Mouse (Mus musculus) lung, postnatal 0 days (tissue): ENCODE measurements around the gene Tmem53. TPM values are rescaled to one million over a fixed set of nuclear protein-coding genes. Genes with fewer than 3 reads are reported as not detected.

Experiments used
- ATAC-seq: fragments of 200-750 bp; cut with Nextera tagmentation; 2 replicates; pipeline ENCODE4 v1.8.0; 2017; ENCODE audit warnings: moderate library complexity
- DNase-seq: peaks from one replicate; pipeline ENCODE4 v3.0.0-alpha.2; 2016; ENCODE audit warnings: low spot score
- H3K27ac ChIP-seq: fragments of 300-500 bp; sonication (generic); 2 replicates; pipeline ENCODE4 v1.5.1; 2014; ENCODE audit warnings: antibody characterized with exemption, mild to moderate bottlenecking, low read length, mixed read lengths
- H3K27me3 ChIP-seq: fragments of 300-500 bp; sonication (generic); replicated peaks from 2 replicates; pipeline ENCODE4 v1.6.1; 2014; ENCODE audit warnings: low read length, mixed read lengths; ENCODE audit not compliant: insufficient read depth
- H3K36me3 ChIP-seq: fragments of 300-500 bp; sonication (generic); 2 replicates; pipeline ENCODE4 v1.6.1; 2014; ENCODE audit warnings: low read length, mixed read lengths; ENCODE audit not compliant: insufficient read depth
- H3K4me1 ChIP-seq: fragments of 300-500 bp; sonication (generic); 2 replicates; pipeline ENCODE4 v1.6.1; 2014; ENCODE audit warnings: antibody characterized with exemption, low read depth, low read length, mixed read lengths; ENCODE audit not compliant: insufficient read depth
- H3K4me2 ChIP-seq: fragments of 300-500 bp; sonication (generic); replicated peaks from 2 replicates; pipeline ENCODE4 v1.6.1; 2014; ENCODE audit warnings: low read depth, mild to moderate bottlenecking, low read length, moderate library complexity, mixed read lengths
- H3K4me3 ChIP-seq: fragments of 300-500 bp; sonication (generic); 2 replicates; pipeline ENCODE4 v1.5.1; 2014; ENCODE audit warnings: low read depth, low read length
- H3K9ac ChIP-seq: fragments of 300-500 bp; sonication (generic); replicated peaks from 2 replicates; pipeline ENCODE4 v1.6.1; 2014; ENCODE audit warnings: low read depth, mild to moderate bottlenecking
- H3K9me3 ChIP-seq: fragments of 300-500 bp; sonication (generic); 2 replicates; pipeline ENCODE4 v1.6.1; 2016; ENCODE audit warnings: low read length, mixed read lengths
- CTCF ChIP-seq: IDR thresholded peaks from 2 replicates; pipeline ENCODE4 v1.5.1; 2016; ENCODE audit warnings: antibody characterized with exemption, mild to moderate bottlenecking
- EP300 ChIP-seq: IDR thresholded peaks from 2 replicates; pipeline ENCODE4 v1.6.1; 2016; ENCODE audit warnings: antibody characterized with exemption, mild to moderate bottlenecking, control low read depth
- WGBS: fragments of 180-500 bp; shearing (Covaris S2); extraction: QIAGEN DNeasy Blood & Tissue Kit; methylation state at CpG from one replicate; pipeline ENCODE4 v1.1.7; 2014; 5-methylcytosine and 5-hydroxymethylcytosine counted together
- polyA plus RNA-seq: library from polyadenylated mRNA; unstranded; fragments of >200 nt; fragmentation: Nextera tagmentation; extraction: Ambion mirVana; gene quantifications from 2 replicates; pipeline ENCODE4 v1.2.1, GENCODE M21; 2015

Tmem53 gene
- polyA plus RNA-seq, 1 experiment from 2014 or later: 27.6 TPM

- Histone ChIP-seq H3K9ac (no peak overlapping the region), H3K27ac (no peak overlapping the region), H3K9me3 (no peaks in the 10 kb centered on the region), H3K4me3 (no peak overlapping the region), H3K4me1 (no peaks in the 10 kb centered on the region), H3K27me3 (no peaks in the 10 kb centered on the region), H3K4me2 (no peak overlapping the region), H3K36me3 (peaks cover 19% of the 10 kb centered on the region; the same call in 1 of the 2 replicates)
- ATAC-seq (peak; percentile 57; the same call in 1 of the 2 replicates), DNase-seq (no peak)
- WGBS: 77% methylated on average over 13 of the region's 13 CpGs
- no peak for TF ChIP-seq CTCF
- no peak for TF ChIP-seq EP300
These were observed 25.3 kb downstream of the Tmem53 start for GRCm38 (mm10) chr4:117277021-117277420.

GRCm38 (mm10) chr4:117277687-117278086 lies 25.9 kb downstream of the Tmem53 start:
- no peak overlapping the region for H3K27ac ChIP-seq
- WGBS: 88% methylated on average over 7 of the region's 7 CpGs
- no peak overlapping the region for H3K9ac ChIP-seq
- H3K4me3 ChIP-seq: no peak overlapping the region
- ATAC-seq: no peak
- DNase-seq: no peak
- H3K4me2 ChIP-seq: no peak overlapping the region
- no peaks in the 10 kb centered on the region for H3K4me1 ChIP-seq
- no peaks in the 10 kb centered on the region for H3K27me3 ChIP-seq
- H3K36me3 ChIP-seq: peaks cover 21% of the 10 kb centered on the region; the same call in 1 of the 2 replicates
- H3K9me3 ChIP-seq: no peaks in the 10 kb centered on the region
- TF ChIP-seq EP300 (no peak), CTCF (no peak)

GRCm38 (mm10) chr4:117278381-117279252 lies 26.9 kb downstream of the Tmem53 start:
- Histone ChIP-seq H3K9me3 (no peaks in the 10 kb centered on the region), H3K27me3 (no peaks in the 10 kb centered on the region), H3K27ac (no peak overlapping the region), H3K4me3 (no peak overlapping the region), H3K4me2 (no peak overlapping the region), H3K9ac (no peak overlapping the region), H3K4me1 (no peaks in the 10 kb centered on the region), H3K36me3 (peaks cover 16% of the 10 kb centered on the region; the same call in 1 of the 2 replicates)
- WGBS: 71% methylated on average over 10 of the region's 10 CpGs
- no peak for TF ChIP-seq CTCF
- no peak for TF ChIP-seq EP300
- ATAC-seq: no peak
- DNase-seq: no peak

- Histone ChIP-seq H3K9me3 (no peaks in the 10 kb centered on the region), H3K9ac (no peak overlapping the region), H3K27ac (no peak overlapping the region), H3K4me1 (no peaks in the 10 kb centered on the region), H3K36me3 (peaks cover 16% of the 10 kb centered on the region), H3K4me2 (no peak overlapping the region), H3K4me3 (no peak overlapping the region), H3K27me3 (no peaks in the 10 kb centered on the region)
- TF ChIP-seq CTCF (no peak), EP300 (no peak)
- WGBS: 63% methylated on average over 2 of the region's 2 CpGs
- ATAC-seq: no peak
- DNase-seq: no peak
These were observed 27.5 kb downstream of the Tmem53 start for GRCm38 (mm10) chr4:117279253-117279642.

GRCm38 (mm10) chr4:117280397-117280930 lies 28.7 kb downstream of the Tmem53 start:
- ATAC-seq (no peak), DNase-seq (no peak)
- Histone ChIP-seq H3K4me2 (no peak overlapping the region), H3K36me3 (peaks cover 15% of the 10 kb centered on the region), H3K4me3 (no peak overlapping the region), H3K27me3 (no peaks in the 10 kb centered on the region), H3K9ac (no peak overlapping the region), H3K9me3 (no peaks in the 10 kb centered on the region), H3K4me1 (no peaks in the 10 kb centered on the region), H3K27ac (no peak overlapping the region)
- TF ChIP-seq EP300 (no peak), CTCF (no peak)
- 83% methylated on average over 8 of the region's 8 CpGs for WGBS

GRCm38 (mm10) chr4:117281090-117281845 lies 29.5 kb downstream of the Tmem53 start:
- H3K4me2 ChIP-seq: no peak overlapping the region
- ATAC-seq (no peak), DNase-seq (no peak)
- no peak overlapping the region for H3K4me3 ChIP-seq
- H3K27ac ChIP-seq: no peak overlapping the region
- no peaks in the 10 kb centered on the region for H3K27me3 ChIP-seq
- H3K4me1 ChIP-seq: no peaks in the 10 kb centered on the region
- no peaks in the 10 kb centered on the region for H3K9me3 ChIP-seq
- H3K9ac ChIP-seq: no peak overlapping the region
- TF ChIP-seq EP300: no peak
- no peak for TF ChIP-seq CTCF
- 56% methylated on average over 19 of the region's 19 CpGs for WGBS
- H3K36me3 ChIP-seq: peaks cover 19% of the 10 kb centered on the region
